Mouse (Mus musculus) urinary bladder, postnatal 10 days (tissue): ENCODE results near the gene Farsb.
"Not testable (repeated sequence)": the region's sequence is repeated elsewhere in the genome, so short reads cannot be mapped to it uniquely, and the experiment has no call there.

Experiments
- DNase-seq: peaks from one replicate; pipeline ENCODE4 v3.0.0; 2022; ENCODE audit warnings: low spot score

The Farsb gene

DNA sequence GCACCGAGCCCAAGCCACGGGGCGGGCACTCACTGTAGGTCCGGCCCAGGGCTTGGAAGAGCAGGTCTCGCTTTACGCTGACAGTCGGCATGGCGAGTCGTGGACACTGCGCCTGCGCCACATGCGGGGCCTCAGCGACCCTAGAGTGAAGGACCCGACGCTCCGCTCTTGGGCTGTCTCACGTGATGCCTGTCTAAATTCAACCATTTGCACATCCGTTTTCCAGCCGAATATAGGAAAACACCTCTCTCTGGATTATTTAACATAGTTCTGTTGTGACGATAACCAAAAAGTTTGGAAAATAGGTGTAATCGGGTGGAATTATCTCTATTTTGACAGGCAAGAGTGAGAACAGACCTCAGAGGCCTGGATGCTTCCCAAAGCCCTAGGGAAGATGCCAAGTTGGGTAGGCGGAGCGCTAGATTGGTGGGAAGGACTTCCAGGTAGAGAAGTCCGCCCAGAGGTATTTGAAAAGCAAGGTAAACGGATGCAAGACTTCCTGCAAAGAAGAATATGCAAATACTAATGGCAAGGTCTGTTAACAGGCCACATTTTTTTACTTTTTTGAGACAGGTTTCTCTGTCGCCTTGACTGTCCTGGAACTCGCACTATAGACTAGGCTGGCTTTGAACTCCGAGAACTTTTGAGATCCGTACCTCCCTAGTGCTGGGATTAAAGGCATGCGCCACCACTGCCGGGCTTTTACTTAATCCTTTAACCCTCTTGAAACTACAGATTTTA is at the start of gene Farsb:
TSS of gene Farsb (minus strand) at position 146 of the 741 bp plus-strand sequence.
- DNase-seq: peak; percentile 58

- DNase-seq: no peak
These were observed 49.7 kb upstream of the Farsb start for GRCm38 (mm10) chr1:78538396-78538795.

GRCm38 (mm10) chr1:78537494-78538010 is 48.9 kb upstream of the Farsb start:
- DNase-seq: no peak

DNA sequence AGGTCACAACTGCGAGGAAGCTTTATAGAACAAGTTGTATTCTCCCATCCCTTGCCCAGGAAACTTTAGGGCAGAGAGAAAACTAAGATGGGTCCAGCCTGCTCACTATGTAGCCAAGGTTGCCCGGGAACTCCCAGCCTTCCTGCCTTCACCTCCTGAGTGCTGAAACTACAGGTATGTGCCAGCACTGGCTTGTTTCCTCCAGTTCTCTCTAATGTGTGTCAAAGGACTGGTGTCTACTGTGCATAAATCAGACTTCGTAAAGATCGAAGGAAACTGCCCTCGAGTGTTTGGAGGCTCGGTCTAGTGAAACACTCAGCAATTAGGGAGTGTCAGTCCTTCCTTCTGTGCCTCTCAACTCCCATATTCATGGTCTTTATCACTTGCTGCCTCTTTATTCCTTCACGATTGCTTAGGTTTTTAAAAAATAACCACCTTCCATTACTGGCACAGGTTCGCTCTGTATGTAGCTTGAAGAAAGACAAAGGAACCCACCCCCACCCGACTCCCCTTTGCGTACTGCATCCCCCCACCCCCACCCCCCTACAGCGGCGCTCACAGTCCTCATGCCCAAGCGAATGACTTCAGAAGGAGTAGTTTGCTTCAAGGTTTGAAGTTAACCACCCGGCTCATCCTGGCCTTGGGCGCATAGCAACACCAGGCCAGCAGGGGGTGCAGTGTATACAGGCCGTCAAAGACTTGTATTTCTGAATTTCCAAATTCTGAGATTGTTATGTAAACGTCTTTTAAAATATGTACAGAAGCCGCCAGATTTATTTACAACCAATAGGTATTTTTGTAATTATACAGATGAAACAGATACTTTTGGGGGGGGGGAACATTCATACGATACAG is 47.8 kb upstream of the Farsb start:
- DNase-seq: peak; percentile 37

DNA sequence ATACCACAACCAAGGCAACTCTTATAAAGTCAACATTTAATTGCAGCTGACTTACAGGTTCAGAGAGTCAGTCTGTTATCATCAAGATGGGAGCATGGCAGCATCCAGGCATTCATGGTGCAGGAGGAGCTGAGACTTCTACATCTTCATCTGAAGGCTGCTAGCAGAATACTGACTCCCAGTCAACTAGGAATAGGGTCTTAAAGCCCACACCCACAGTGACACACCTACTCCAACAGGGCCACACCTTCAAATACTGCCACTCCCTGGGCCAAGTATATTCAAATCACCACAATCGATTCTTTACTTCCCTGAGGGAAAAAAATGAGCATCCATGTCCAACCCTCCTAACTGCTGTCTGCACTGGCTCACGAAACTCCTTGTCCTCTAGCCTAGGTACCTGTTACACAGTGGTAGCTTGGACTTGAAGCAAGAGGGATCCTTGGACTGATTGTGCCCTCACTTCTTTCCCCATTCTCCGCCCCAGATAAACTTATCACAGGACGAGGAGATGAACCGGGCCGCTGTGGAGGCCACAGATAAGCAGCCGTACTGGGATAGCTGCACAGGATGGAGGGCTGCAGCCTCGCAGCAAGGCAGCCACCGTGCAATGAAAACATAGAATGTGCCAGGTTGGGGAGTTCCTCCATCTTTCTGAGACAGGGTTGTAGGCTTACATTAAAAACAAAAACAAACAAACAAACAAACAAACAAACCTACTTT is 45.9 kb upstream of the Farsb start:
- no peak for DNase-seq

- no peak for DNase-seq
These were observed 43.6 kb upstream of the Farsb start for GRCm38 (mm10) chr1:78532184-78532800.

GRCm38 (mm10) chr1:78530500-78531215 is 42.0 kb upstream of the Farsb start:
- DNase-seq: no peak

GRCm38 (mm10) chr1:78529011-78529410 is 40.3 kb upstream of the Farsb start:
- no peak for DNase-seq

DNA sequence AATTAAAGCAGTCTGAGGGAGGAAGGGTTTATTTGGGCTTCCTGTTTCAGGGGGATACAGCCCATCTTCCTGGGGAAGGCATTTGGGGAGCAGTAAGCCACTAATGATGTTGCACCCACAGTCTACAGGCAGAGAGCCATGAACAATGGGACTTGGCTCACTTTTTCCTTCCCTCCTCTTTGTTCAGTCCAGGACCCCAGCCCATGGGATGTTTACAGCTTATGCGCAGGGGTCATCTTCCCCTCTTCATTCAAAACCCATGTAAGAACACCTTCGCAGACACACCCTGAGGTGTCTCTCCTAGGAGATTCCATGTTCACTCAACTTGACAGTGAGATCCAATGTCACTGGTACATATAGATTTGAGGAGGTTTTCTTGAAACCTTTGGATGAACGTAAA is 39.7 kb upstream of the Farsb start:
- no peak for DNase-seq

GRCm38 (mm10) chr1:78525189-78525886 is 36.6 kb upstream of the Farsb start:
- DNase-seq: no peak

- no peak for DNase-seq
These were observed 30.2 kb upstream of the Farsb start for GRCm38 (mm10) chr1:78518907-78519306.

GRCm38 (mm10) chr1:78512756-78513155 is 24.1 kb upstream of the Farsb start:
- no peak for DNase-seq

- DNase-seq: no peak
These were observed 23.0 kb upstream of the Farsb start, which contains the start of gene BC035947 for GRCm38 (mm10) chr1:78511621-78512160. BC035947 (minus strand) TSS chr1:78512158.

DNA sequence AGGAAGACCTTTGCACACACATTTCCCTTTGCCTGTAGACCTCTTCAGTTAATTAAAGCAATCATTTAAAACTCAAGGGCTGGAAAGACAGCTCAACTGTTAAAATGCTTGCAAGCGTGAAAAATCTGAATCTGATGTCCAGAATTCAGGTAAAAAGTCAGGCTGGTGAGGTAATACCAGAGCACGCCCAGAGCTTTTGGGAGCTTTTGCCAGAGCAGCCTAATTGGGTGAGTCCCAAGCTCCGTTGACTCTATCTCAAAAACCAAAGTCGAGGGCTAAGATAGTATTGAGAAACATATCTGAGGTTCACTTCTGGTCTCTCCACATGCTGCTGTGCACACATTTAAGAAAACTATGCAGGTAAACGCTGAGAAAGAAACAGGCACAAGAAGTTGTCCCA is 22.2 kb upstream of the Farsb start, which contains the start of gene Mogat1:
TSS of gene Mogat1 (plus strand) at position 130 of the 400 bp plus-strand sequence.
- no peak for DNase-seq

DNA sequence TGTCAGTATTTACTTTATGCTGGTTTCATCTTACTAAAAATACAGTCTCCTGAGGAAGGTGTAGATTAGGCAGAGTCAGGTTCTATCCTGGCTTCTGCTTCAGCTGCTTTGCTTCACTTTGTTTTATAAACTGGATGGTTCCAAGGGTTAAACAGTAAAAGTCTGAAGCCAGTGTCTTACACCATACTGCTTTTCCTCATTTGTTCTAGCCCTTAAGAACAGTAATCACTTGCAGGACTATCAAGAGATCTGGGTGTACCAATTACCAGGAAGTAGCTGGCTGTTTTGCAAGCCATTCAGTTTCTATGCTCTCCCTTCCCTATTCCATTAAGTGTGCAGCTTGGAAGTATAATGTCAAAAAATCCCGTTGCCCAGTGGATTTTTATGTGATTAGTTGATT is 18.4 kb upstream of the Farsb start:
- DNase-seq: no peak

DNA sequence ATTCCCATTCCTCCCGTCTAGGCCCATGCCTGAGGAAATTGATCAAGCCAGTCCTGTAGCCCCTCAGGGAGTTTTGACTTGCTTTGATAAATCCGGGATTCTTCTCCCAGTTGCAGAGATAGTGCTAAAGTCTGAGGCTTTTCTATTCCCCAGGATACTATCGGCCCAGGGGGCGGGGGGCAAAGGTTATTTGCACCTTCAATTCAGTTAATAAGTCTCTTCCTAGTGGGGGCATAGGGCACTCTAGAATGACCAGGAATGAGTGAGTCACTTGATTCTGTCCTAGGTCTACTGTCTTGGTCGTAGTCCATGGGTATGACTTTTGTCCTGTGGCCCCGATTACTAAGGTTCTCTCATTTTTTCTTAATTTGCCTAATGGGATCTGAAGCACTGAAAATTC is 13.8 kb upstream of the Farsb start:
- DNase-seq: no peak

GRCm38 (mm10) chr1:78501856-78502255 is 13.2 kb upstream of the Farsb start:
- not testable (repeated sequence) for DNase-seq

- DNase-seq: no peak
These were observed 12.3 kb upstream of the Farsb start for GRCm38 (mm10) chr1:78501036-78501435.

DNA sequence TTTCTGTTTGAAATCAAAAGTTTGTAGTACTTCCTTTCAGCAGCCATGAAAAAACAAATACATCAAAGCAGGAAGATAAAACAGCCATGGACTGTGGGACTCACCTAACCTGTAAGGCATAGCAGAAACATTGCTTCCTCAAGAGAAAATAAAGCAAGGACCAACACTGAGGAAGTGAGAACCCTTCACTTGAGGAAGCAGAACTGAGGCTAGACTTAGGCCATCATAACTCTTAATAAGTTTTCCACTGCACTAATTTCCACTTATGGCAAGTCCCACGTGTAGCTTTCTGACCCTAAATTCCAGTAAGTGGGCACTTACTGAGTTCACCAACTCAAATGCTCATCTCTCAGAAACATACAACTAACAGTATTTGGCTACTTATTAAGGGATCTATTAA is 1.4 kb upstream of the Farsb start:
- no peak for DNase-seq

DNA sequence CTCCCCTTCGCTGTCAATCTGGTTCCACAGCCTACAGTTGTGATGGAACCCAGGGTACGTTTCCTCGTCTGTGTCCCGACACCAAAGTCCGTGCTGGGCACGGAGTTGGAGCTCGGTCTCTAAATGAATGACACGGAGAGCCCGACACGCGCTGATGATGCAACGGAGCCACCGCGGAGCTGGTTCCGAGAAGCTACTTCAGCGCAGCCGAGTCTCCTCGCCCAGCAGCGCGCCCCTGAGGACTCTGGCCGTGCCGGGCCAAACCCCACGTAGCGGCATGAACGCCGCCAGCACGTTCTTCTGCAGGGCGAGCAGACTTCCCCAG is 308 bp downstream of the Farsb start:
- DNase-seq: no peak
